Mouse (Mus musculus) heart, postnatal 0 days (tissue): ENCODE results near the gene Klf3.

Source experiments
- CTCF ChIP-seq: IDR thresholded peaks from 2 replicates; pipeline ENCODE4 v1.5.1; 2016; ENCODE audit warnings: antibody characterized with exemption, control low read depth, low read depth
- EP300 ChIP-seq: IDR thresholded peaks from 2 replicates; pipeline ENCODE4 v1.6.1; 2016; ENCODE audit warnings: antibody characterized with exemption, low read depth

DNA sequence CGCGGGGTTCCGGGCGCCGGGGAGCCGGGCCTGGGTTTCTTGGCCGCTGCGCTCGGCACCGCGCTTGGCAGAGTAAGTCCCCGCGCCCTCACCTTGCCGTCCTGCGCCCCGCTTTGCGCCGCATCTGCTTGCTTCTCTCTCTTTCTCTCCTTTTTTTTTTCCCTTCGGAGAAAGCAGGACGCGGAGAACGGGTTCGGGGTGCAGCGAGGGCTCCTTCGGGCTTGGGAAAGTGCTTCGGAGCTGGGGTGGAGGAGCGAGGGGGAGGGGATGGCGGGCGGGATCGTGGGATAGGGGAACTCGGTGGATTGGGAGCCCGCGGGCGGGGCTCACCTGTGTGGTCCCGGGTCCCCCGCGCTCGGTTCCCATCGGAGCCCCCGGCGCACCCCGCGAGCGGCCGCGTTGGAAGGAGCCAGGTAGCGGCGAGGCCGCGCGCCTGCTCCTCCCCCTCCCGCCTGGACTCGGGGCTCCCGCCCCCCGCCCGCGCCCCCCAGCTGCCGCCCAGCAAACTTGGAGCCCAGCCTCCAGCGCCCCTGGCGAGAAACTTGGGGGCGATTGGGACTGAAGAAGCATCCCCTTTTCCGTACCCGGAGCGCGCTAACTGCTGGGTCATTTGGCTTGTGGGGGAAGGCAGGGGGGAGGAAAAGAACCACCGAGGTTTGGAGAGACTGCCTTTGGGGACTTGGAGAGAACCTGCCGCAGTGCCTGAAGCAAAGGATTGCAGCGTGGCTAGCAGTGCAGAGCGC lies 703 bp downstream of the Klf3 start:
- TF ChIP-seq EP300: no peak
- no peak for TF ChIP-seq CTCF
